Mouse (Mus musculus): ENCODE measurements around the gene Tmem209. TPM values are rescaled to one million over a fixed set of nuclear protein-coding genes. Genes with fewer than 3 reads are reported as not detected.

Gene Tmem209
- total and polyA plus RNA-seq, 3 experiments = 26.1 to 93.4 (median 35.9) TPM

GRCm38 (mm10) chr6:30468684-30469083, 40.9 kb downstream of the Tmem209 start:
- H3K27me3 ChIP-seq (ENCODE audit: control insufficient read depth in 1 of 2, insufficient read depth in 2 of 2, low read length in 2 of 2) = no peaks in the 10 kb centered on the region
- no peaks in the 10 kb centered on the region for H3K79me2 ChIP-seq (ENCODE audit: control insufficient read depth, insufficient read depth, low read length, poor library complexity)
- no peak overlapping the region for H3K27ac ChIP-seq (ENCODE audit: control insufficient read depth, low read depth, low read length)
- H3K4me1 ChIP-seq (ENCODE audit: control insufficient read depth in 1 of 2, insufficient read depth in 2 of 2, low read length in 2 of 2) = peaks cover 2 to 8% of the 10 kb centered on the region in 2 experiments
- H3K36me3 ChIP-seq (ENCODE audit: control insufficient read depth in 1 of 2, insufficient read depth in 2 of 2, low read length in 2 of 2) = peaks cover 0 to 5% of the 10 kb centered on the region in 2 experiments; a peak in 1 of 4 replicates
- peak overlapping the region; percentile 55 for H3K9ac ChIP-seq (ENCODE audit: control insufficient read depth, low read depth, low read length, poor library complexity, severe bottlenecking)
- TF ChIP-seq RAD21 (IDR thresholded peaks at IDR 0.05; ENCODE audit: low read depth, low read length) (peak; percentile 37), SMC3 (IDR thresholded peaks at IDR 0.05; ENCODE audit: low read depth, low read length) (peak; percentile 78), CHD2 (IDR thresholded peaks at IDR 0.05; ENCODE audit: low read length) (no peak), SIN3A (IDR thresholded peaks at IDR 0.05; ENCODE audit: low read length) (0 out of 2 replicates have a peak, but pooled peaks have one; percentile 36), MAX (IDR thresholded peaks at IDR 0.05; ENCODE audit: low read length) (no peak), MYC (IDR thresholded peaks at IDR 0.05; ENCODE audit: low read depth, low read length) (no peak), ZC3H11A (IDR thresholded peaks at IDR 0.05; ENCODE audit: low read depth, low read length) (peak; percentile 31; the same call in 1 of the 2 replicates), TAL1 (IDR thresholded peaks at IDR 0.05; ENCODE audit: low read length) (no peak), ELF1 (IDR thresholded peaks at IDR 0.05; ENCODE audit: low read depth, low read length) (no peak), HCFC1 (IDR thresholded peaks at IDR 0.05; ENCODE audit: low read depth, low read length) (no peak), GABPA (IDR thresholded peaks at IDR 0.05; ENCODE audit: low read depth, low read length) (no peak), NELFE (IDR thresholded peaks at IDR 0.05; ENCODE audit: low read depth, low read length) (no peak), CHD1 (IDR thresholded peaks at IDR 0.05; ENCODE audit: low read depth, low read length) (no peak), EP300 (IDR thresholded peaks at IDR 0.05; ENCODE audit: low read depth in 1 of 2, low read length in 2 of 2) (no peak), UBTF (IDR thresholded peaks at IDR 0.05; ENCODE audit: borderline replicate concordance, insufficient read depth, low read depth, low read length) (no peak), ETS1 (IDR thresholded peaks at IDR 0.05; ENCODE audit: low read depth, low read length) (no peak), NRF1 (IDR thresholded peaks at IDR 0.05; ENCODE audit: insufficient read depth, low read depth, low read length, poor library complexity, severe bottlenecking) (no peak), POLR2A (IDR thresholded peaks at IDR 0.05; ENCODE audit: control insufficient read depth in 1 of 2, insufficient read depth in 1 of 2, low read depth in 1 of 2, low read length in 2 of 2, poor library complexity in 1 of 2) (no peak), MEF2A (IDR thresholded peaks at IDR 0.05; ENCODE audit: extremely low read depth, insufficient replicate concordance, low read depth, low read length, poor library complexity, severe bottlenecking) (no peak), CTCF (IDR thresholded peaks at IDR 0.05 in 2 of 3, conservative IDR thresholded peaks at IDR 0.05 in 1 of 3; ENCODE audit: control insufficient read depth in 1 of 3, insufficient read depth in 1 of 3, low read depth in 2 of 3, low read length in 3 of 3, poor library complexity in 1 of 3, severe bottlenecking in 1 of 3) (peak; percentile 30 to 63 (median 62); a peak in 5 of 6 replicates), ZNF384 (IDR thresholded peaks at IDR 0.05; ENCODE audit: low read depth, low read length) (no peak)
- peak; percentile 80 for DNase-seq (ENCODE audit: low read depth, low spot score)
- H3K9me3 ChIP-seq (replicated peaks; ENCODE audit: insufficient read depth, low read length) = no peaks in the 10 kb centered on the region
- H3K4me3 ChIP-seq (ENCODE audit: control insufficient read depth in 1 of 2, insufficient read depth in 1 of 2, low read depth in 2 of 2, low read length in 2 of 2) = peak overlapping the region; percentile 49 to 54; a peak in 3 of 4 replicates
